Mouse (Mus musculus): Measurements from ENCODE around the gene Chchd5. TPM values are rescaled to one million over a fixed set of nuclear protein-coding genes. Genes with fewer than 3 reads are reported as not detected.
A peak's percentile ranks its signal among the peaks of the same experiment; 100 is the strongest.

The Chchd5 gene
- 19.6 and 20.1 TPM in 2 replicates for polyA plus RNA-seq (2012; ENCODE audit: insufficient read depth, insufficient read length, missing spikeins)

GRCm38 (mm10) chr2:129129412-129129929 is at the start of gene Chchd5:
Gene Chchd5, plus strand, starts transcription at chr2:129129700.
- Histone ChIP-seq H3K4me3 (ENCODE audit: insufficient read depth, low read depth, low read length) (peak within 1 kb of the TSS; percentile 80), H3K4me1 (ENCODE audit: control insufficient read depth, insufficient read depth, insufficient read length, low read length) (peaks cover 11% of the 10 kb centered on the region), H3K27ac (replicated peaks; ENCODE audit: low read depth, low read length) (peak within 1 kb of the TSS; percentile 86)

GRCm38 (mm10) chr2:129081097-129081496 is 48.4 kb upstream of the Chchd5 start:
- H3K4me1 ChIP-seq (ENCODE audit: control insufficient read depth, insufficient read depth, insufficient read length, low read length): no peaks in the 10 kb centered on the region
- H3K27ac ChIP-seq (replicated peaks; ENCODE audit: low read depth, low read length): no peak overlapping the region
- no peak overlapping the region for H3K4me3 ChIP-seq (ENCODE audit: insufficient read depth, low read depth, low read length)

GRCm38 (mm10) chr2:129083514-129083913 is 46.0 kb upstream of the Chchd5 start:
- no peak overlapping the region for H3K4me3 ChIP-seq (ENCODE audit: insufficient read depth, low read depth, low read length)
- no peak overlapping the region for H3K27ac ChIP-seq (replicated peaks; ENCODE audit: low read depth, low read length)

GRCm38 (mm10) chr2:129084959-129085358 is 44.5 kb upstream of the Chchd5 start:
- no peak overlapping the region for H3K27ac ChIP-seq (replicated peaks; ENCODE audit: low read depth, low read length)
- H3K4me3 ChIP-seq (ENCODE audit: insufficient read depth, low read depth, low read length): no peak overlapping the region
- H3K4me1 ChIP-seq (ENCODE audit: control insufficient read depth, insufficient read depth, insufficient read length, low read length): no peaks in the 10 kb centered on the region

More at GRCm38 (mm10) chr2:129083514-129083913, 46.0 kb upstream of the Chchd5 start:
- H3K4me1 ChIP-seq (ENCODE audit: control insufficient read depth, insufficient read depth, insufficient read length, low read length): no peaks in the 10 kb centered on the region

GRCm38 (mm10) chr2:129087520-129087919 is 42.0 kb upstream of the Chchd5 start:
- H3K27ac ChIP-seq (replicated peaks; ENCODE audit: low read depth, low read length): no peak overlapping the region

GRCm38 (mm10) chr2:129090370-129090769 is 39.1 kb upstream of the Chchd5 start:
- H3K27ac ChIP-seq (replicated peaks; ENCODE audit: low read depth, low read length): no peak overlapping the region
- H3K4me1 ChIP-seq (ENCODE audit: control insufficient read depth, insufficient read depth, insufficient read length, low read length): no peaks in the 10 kb centered on the region
- no peak overlapping the region for H3K4me3 ChIP-seq (ENCODE audit: insufficient read depth, low read depth, low read length)

More at GRCm38 (mm10) chr2:129087520-129087919, 42.0 kb upstream of the Chchd5 start:
- Histone ChIP-seq H3K4me1 (ENCODE audit: control insufficient read depth, insufficient read depth, insufficient read length, low read length) (no peaks in the 10 kb centered on the region), H3K4me3 (ENCODE audit: insufficient read depth, low read depth, low read length) (no peak overlapping the region)

- Histone ChIP-seq H3K4me1 (ENCODE audit: control insufficient read depth, insufficient read depth, insufficient read length, low read length) (no peaks in the 10 kb centered on the region), H3K27ac (replicated peaks; ENCODE audit: low read depth, low read length) (no peak overlapping the region), H3K4me3 (ENCODE audit: insufficient read depth, low read depth, low read length) (no peak overlapping the region)
Observed at GRCm38 (mm10) chr2:129092810-129093209, 36.7 kb upstream of the Chchd5 start.

- Histone ChIP-seq H3K4me1 (ENCODE audit: control insufficient read depth, insufficient read depth, insufficient read length, low read length) (no peaks in the 10 kb centered on the region), H3K4me3 (ENCODE audit: insufficient read depth, low read depth, low read length) (no peak overlapping the region), H3K27ac (replicated peaks; ENCODE audit: low read depth, low read length) (no peak overlapping the region)
Observed at GRCm38 (mm10) chr2:129093926-129094724, 35.4 kb upstream of the Chchd5 start.

GRCm38 (mm10) chr2:129100784-129101310 is 28.7 kb upstream of the Chchd5 start, which contains the start of gene Polr1b:
Gene Polr1b, plus strand, starts transcription at chr2:129100995.
- Histone ChIP-seq H3K4me1 (ENCODE audit: control insufficient read depth, insufficient read depth, insufficient read length, low read length) (peaks cover 3% of the 10 kb centered on the region; the same call in 1 of the 2 replicates), H3K27ac (replicated peaks; ENCODE audit: low read depth, low read length) (no peak within 1 kb of the TSS), H3K4me3 (ENCODE audit: insufficient read depth, low read depth, low read length) (peak within 1 kb of the TSS; percentile 88)

GRCm38 (mm10) chr2:129112924-129113323 is 16.6 kb upstream of the Chchd5 start:
- H3K27ac ChIP-seq (replicated peaks; ENCODE audit: low read depth, low read length): no peak overlapping the region
- H3K4me3 ChIP-seq (ENCODE audit: insufficient read depth, low read depth, low read length): no peak overlapping the region
- no peaks in the 10 kb centered on the region for H3K4me1 ChIP-seq (ENCODE audit: control insufficient read depth, insufficient read depth, insufficient read length, low read length)

- H3K4me1 ChIP-seq (ENCODE audit: control insufficient read depth, insufficient read depth, insufficient read length, low read length): no peaks in the 10 kb centered on the region
- no peak overlapping the region for H3K27ac ChIP-seq (replicated peaks; ENCODE audit: low read depth, low read length)
- no peak overlapping the region for H3K4me3 ChIP-seq (ENCODE audit: insufficient read depth, low read depth, low read length)
Observed at GRCm38 (mm10) chr2:129115706-129116367, 13.7 kb upstream of the Chchd5 start.

GRCm38 (mm10) chr2:129116368-129116739 is 13.1 kb upstream of the Chchd5 start:
- Histone ChIP-seq H3K27ac (replicated peaks; ENCODE audit: low read depth, low read length) (no peak overlapping the region), H3K4me3 (ENCODE audit: insufficient read depth, low read depth, low read length) (no peak overlapping the region), H3K4me1 (ENCODE audit: control insufficient read depth, insufficient read depth, insufficient read length, low read length) (no peaks in the 10 kb centered on the region)

GRCm38 (mm10) chr2:129118061-129118460 is 11.4 kb upstream of the Chchd5 start:
- H3K4me1 ChIP-seq (ENCODE audit: control insufficient read depth, insufficient read depth, insufficient read length, low read length): no peaks in the 10 kb centered on the region
- H3K4me3 ChIP-seq (ENCODE audit: insufficient read depth, low read depth, low read length): no peak overlapping the region
- no peak overlapping the region for H3K27ac ChIP-seq (replicated peaks; ENCODE audit: low read depth, low read length)

GRCm38 (mm10) chr2:129121986-129122385 is 7.5 kb upstream of the Chchd5 start:
- no peak overlapping the region for H3K4me3 ChIP-seq (ENCODE audit: insufficient read depth, low read depth, low read length)
- no peak overlapping the region for H3K27ac ChIP-seq (replicated peaks; ENCODE audit: low read depth, low read length)
- no peaks in the 10 kb centered on the region for H3K4me1 ChIP-seq (ENCODE audit: control insufficient read depth, insufficient read depth, insufficient read length, low read length)

GRCm38 (mm10) chr2:129129987-129130545 is 566 bp downstream of the Chchd5 start:
- Histone ChIP-seq H3K4me1 (ENCODE audit: control insufficient read depth, insufficient read depth, insufficient read length, low read length) (peaks cover 11% of the 10 kb centered on the region), H3K4me3 (ENCODE audit: insufficient read depth, low read depth, low read length) (peak overlapping the region; percentile 80), H3K27ac (replicated peaks; ENCODE audit: low read depth, low read length) (peak overlapping the region; percentile 71)
